Mouse (Mus musculus) lung, embryonic 16.5 days (tissue): ENCODE data around the gene Spats1. TPM values are rescaled to one million over a fixed set of nuclear protein-coding genes. Genes with fewer than 3 reads are reported as not detected.

ENCODE experiments used
- ATAC-seq: fragments of 200-750 bp; cut with Nextera tagmentation; 2 replicates; pipeline ENCODE4 v1.8.0; 2017; ENCODE audit warnings: low read depth, mild to moderate bottlenecking, moderate library complexity
- H3K27ac ChIP-seq: fragments of 300-500 bp; sonication (generic); 2 replicates; pipeline ENCODE4 v1.5.1; 2014; ENCODE audit warnings: mild to moderate bottlenecking, control low read depth, low read length
- H3K27me3 ChIP-seq: fragments of 300-500 bp; sonication (generic); 2 replicates; pipeline ENCODE4 v1.6.1; 2014; ENCODE audit warnings: low read depth, low read length, mixed read lengths; ENCODE audit not compliant: control insufficient read depth, insufficient read depth
- H3K36me3 ChIP-seq: fragments of 300-500 bp; sonication (generic); 2 replicates; pipeline ENCODE4 v1.6.1; 2014; ENCODE audit warnings: low read length; ENCODE audit not compliant: control insufficient read depth, insufficient read depth
- H3K4me1 ChIP-seq: fragments of 300-500 bp; sonication (generic); replicated peaks from 2 replicates; pipeline ENCODE4 v1.6.1; 2014; ENCODE audit warnings: low read length, mixed read lengths; ENCODE audit not compliant: control insufficient read depth, insufficient read depth
- H3K4me2 ChIP-seq: fragments of 300-500 bp; sonication (generic); 2 replicates; pipeline ENCODE4 v1.6.1; 2014; ENCODE audit warnings: low read depth, low read length, control low read depth
- H3K4me3 ChIP-seq: fragments of 300-500 bp; sonication (generic); 2 replicates; pipeline ENCODE4 v1.5.1; 2014; ENCODE audit warnings: mild to moderate bottlenecking, low read length, control low read depth
- H3K9ac ChIP-seq: fragments of 300-500 bp; sonication (generic); 2 replicates; pipeline ENCODE4 v1.6.1; 2014; ENCODE audit warnings: low read length, control low read depth
- H3K9me3 ChIP-seq: fragments of 300-500 bp; sonication (generic); 2 replicates; pipeline ENCODE4 v1.6.1; 2016; ENCODE audit warnings: low read length; ENCODE audit not compliant: control insufficient read depth
- WGBS: fragments of 180-500 bp; shearing (Covaris S2); extraction: QIAGEN DNeasy Blood & Tissue Kit; methylation state at CpG from one replicate; pipeline ENCODE4 v1.1.7; 2014; 5-methylcytosine and 5-hydroxymethylcytosine counted together
- polyA plus RNA-seq: library from polyadenylated mRNA; unstranded; fragments of >200 nt; fragmentation: Nextera tagmentation; extraction: Ambion mirVana; gene quantifications from 2 replicates; pipeline ENCODE4 v1.2.1, GENCODE M21; 2015

The Spats1 gene
- polyA plus RNA-seq, 1 experiment from 2014 or later = 1.2 TPM

DNA sequence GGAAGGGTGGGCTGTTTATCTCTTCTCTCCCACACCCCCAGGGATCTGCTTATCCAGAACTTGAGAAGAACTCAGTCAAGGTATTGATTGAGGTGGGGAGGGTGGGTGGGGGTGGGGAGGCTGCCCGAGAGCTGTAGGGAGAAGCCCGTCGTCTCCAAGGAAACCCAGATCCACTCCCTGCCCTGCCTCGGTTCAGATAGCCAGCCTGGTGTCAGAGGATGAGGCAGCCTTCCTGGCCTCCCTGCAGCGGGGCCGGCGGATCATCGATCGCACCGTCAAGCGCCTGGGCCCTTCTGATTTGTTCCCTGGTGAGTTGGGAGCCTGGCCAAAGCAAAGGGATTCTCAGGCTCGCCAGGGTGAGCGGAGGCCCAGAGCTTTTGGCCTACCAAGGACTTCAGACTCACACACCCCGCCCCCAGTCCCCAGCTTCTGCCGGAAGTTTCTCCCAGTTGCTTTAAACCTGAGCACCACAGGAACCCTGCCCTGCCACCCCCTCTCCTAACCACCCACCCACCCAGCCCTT is 40.0 kb upstream of the Spats1 start:
- no peaks in the 10 kb centered on the region for H3K27me3 ChIP-seq
- ATAC-seq = no peak
- no peak overlapping the region for H3K9ac ChIP-seq
- no peak overlapping the region for H3K4me3 ChIP-seq
- no peak overlapping the region for H3K4me2 ChIP-seq
- H3K36me3 ChIP-seq = no peaks in the 10 kb centered on the region
- WGBS = 43% methylated on average over 15 of the region's 15 CpGs
- no peaks in the 10 kb centered on the region for H3K9me3 ChIP-seq
- no peaks in the 10 kb centered on the region for H3K4me1 ChIP-seq
- H3K27ac ChIP-seq = no peak overlapping the region

GRCm38 (mm10) chr17:45511757-45512156 is 36.5 kb upstream of the Spats1 start:
- no peak for ATAC-seq
- no peaks in the 10 kb centered on the region for H3K27me3 ChIP-seq
- H3K27ac ChIP-seq = no peak overlapping the region
- H3K9ac ChIP-seq = no peak overlapping the region
- H3K9me3 ChIP-seq = no peaks in the 10 kb centered on the region
- peaks cover 4% of the 10 kb centered on the region for H3K4me1 ChIP-seq
- H3K36me3 ChIP-seq = no peaks in the 10 kb centered on the region; the same call in 1 of the 2 replicates
- no peak overlapping the region for H3K4me3 ChIP-seq
- WGBS = 84% methylated on average over 4 of the region's 4 CpGs
- no peak overlapping the region for H3K4me2 ChIP-seq

DNA sequence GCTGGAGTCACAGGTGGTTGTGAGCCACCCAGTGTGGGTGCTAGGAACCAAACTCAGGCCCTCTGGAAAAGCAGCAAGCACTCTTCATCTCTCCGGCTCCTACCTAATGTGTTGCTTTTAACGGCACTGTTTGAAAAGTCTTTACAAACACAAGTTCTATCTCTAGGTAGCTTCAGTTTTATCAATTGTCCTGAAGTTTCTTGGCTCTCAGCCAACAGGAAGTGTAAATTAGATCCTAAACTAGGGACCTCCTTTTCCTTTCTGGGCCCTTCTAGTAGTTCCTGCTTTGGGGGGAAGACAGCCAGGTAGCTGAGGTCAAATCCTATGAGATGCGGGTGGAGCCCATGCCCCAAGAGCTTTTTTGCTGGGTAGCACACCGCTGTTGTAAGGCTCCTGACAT is 35.7 kb upstream of the Spats1 start:
- Histone ChIP-seq H3K27me3 (no peaks in the 10 kb centered on the region), H3K4me2 (no peak overlapping the region), H3K4me3 (no peak overlapping the region), H3K9ac (no peak overlapping the region), H3K4me1 (peaks cover 6% of the 10 kb centered on the region), H3K36me3 (no peaks in the 10 kb centered on the region; the same call in 1 of the 2 replicates), H3K27ac (no peak overlapping the region), H3K9me3 (no peaks in the 10 kb centered on the region)
- ATAC-seq = no peak
- WGBS = 81% methylated on average over 4 of the region's 4 CpGs

DNA sequence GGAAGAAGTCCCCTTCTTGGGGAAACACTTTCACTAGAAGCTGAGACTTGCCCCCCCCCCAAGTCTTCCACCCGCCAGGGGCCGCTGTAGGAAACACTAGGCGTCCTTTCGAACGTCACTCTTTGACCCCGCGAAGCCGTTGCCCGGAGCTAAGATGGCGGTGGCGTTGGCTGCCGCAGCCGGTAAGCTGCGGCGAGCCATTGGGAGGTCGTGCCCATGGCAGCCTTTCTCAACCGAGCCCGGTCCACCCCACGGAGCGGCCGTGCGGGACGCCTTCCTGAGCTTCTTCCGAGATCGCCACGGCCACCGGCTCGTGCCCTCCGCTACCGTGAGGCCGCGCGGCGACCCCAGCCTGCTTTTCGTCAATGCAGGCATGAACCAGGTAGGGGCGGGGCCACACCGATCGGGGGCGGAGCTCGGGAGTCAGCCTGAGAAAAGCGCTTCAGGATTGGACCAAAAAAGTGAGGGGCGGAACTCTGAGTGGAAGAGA is 31.5 kb upstream of the Spats1 start, which contains the start of gene Aars2:
Aars2 (plus strand) TSS at position 142 of the 490 bp plus-strand sequence.
- peak; percentile 95 for ATAC-seq
- no peaks in the 10 kb centered on the region for H3K9me3 ChIP-seq
- peaks cover 6% of the 10 kb centered on the region for H3K4me1 ChIP-seq
- H3K27ac ChIP-seq = peak within 1 kb of the TSS; percentile 81
- WGBS = under 1% methylated on average over 42 of the region's 42 CpGs
- no peaks in the 10 kb centered on the region for H3K27me3 ChIP-seq
- H3K9ac ChIP-seq = peak within 1 kb of the TSS; percentile 88
- H3K4me3 ChIP-seq = peak within 1 kb of the TSS; percentile 90
- no peaks in the 10 kb centered on the region; the same call in 1 of the 2 replicates for H3K36me3 ChIP-seq
- peak within 1 kb of the TSS; percentile 58 for H3K4me2 ChIP-seq

GRCm38 (mm10) chr17:45505941-45506465 is 30.8 kb upstream of the Spats1 start:
- Histone ChIP-seq H3K4me2 (no peak overlapping the region), H3K36me3 (no peaks in the 10 kb centered on the region; the same call in 1 of the 2 replicates), H3K4me1 (peaks cover 6% of the 10 kb centered on the region), H3K27ac (no peak overlapping the region), H3K27me3 (no peaks in the 10 kb centered on the region), H3K9ac (no peak overlapping the region), H3K4me3 (no peak overlapping the region), H3K9me3 (no peaks in the 10 kb centered on the region)
- no peak for ATAC-seq
- 64% methylated on average over 6 of the region's 6 CpGs for WGBS

DNA sequence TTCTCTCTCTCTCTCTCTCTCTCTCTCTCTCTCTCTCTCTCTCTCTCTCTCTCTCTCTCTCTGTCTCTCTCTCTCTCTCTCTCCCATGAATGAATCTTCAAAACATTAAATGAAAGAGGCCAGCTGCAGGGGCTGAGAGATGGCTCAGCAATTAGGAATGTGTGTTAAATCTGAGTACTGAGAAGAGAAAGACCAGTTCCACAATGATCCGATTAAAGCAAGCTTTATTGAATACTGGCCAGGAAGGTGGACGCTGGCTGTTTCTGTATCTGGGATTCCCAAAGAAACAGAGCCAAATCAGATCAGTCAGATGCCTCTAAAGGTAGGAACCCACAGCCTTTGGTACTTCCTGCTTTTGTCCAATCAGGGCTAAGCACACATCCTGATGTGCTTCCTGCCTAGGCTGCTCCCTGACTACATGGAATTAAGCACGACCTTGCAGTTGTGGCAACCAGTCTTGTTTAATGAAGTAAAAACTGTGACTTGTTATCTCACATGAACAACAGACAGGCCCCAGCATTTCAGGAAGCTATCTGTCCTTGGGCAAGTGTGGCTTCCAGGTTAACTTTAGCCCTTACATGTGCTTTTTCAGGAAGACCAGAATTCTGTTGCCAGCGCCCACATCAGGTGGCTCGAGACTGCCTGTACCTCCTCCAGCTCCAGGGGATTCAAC is 28.2 kb upstream of the Spats1 start:
- no peak for ATAC-seq

DNA sequence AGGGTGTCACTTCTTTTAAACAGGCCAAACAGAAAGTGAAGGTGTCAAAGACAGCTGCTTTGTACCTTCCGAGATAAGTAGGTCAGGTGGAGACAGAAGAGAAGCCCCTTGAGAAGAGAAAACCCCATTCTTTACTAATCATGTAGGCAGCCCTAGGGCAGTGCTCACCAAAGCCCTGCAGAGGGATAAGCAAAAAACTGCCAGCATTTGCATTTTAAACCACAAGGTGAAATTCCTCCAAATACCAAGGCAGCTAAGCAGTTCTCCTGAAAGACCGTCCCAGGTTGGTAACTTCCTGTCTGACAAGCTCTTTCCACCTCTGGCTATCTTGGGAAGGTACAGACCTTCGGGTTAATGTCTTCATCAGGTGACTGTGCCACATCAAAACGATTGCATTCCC is 27.1 kb upstream of the Spats1 start:
- Histone ChIP-seq H3K9me3 (no peaks in the 10 kb centered on the region), H3K4me1 (peaks cover 3% of the 10 kb centered on the region), H3K27me3 (no peaks in the 10 kb centered on the region), H3K36me3 (no peaks in the 10 kb centered on the region), H3K27ac (no peak overlapping the region), H3K9ac (no peak overlapping the region), H3K4me2 (no peak overlapping the region), H3K4me3 (no peak overlapping the region)
- ATAC-seq = no peak
- 33% methylated on average over 4 of the region's 4 CpGs for WGBS

More for the DNA sequence above, 28.2 kb upstream of the Spats1 start:
- no peaks in the 10 kb centered on the region for H3K27me3 ChIP-seq
- H3K9me3 ChIP-seq = no peaks in the 10 kb centered on the region
- no peak overlapping the region for H3K9ac ChIP-seq
- peaks cover 6% of the 10 kb centered on the region for H3K4me1 ChIP-seq
- no peak overlapping the region for H3K4me3 ChIP-seq
- H3K36me3 ChIP-seq = no peaks in the 10 kb centered on the region
- peak overlapping the region; percentile 5; the same call in 1 of the 2 replicates for H3K27ac ChIP-seq
- WGBS = 39% methylated on average over 5 of the region's 5 CpGs
- H3K4me2 ChIP-seq = no peak overlapping the region

DNA sequence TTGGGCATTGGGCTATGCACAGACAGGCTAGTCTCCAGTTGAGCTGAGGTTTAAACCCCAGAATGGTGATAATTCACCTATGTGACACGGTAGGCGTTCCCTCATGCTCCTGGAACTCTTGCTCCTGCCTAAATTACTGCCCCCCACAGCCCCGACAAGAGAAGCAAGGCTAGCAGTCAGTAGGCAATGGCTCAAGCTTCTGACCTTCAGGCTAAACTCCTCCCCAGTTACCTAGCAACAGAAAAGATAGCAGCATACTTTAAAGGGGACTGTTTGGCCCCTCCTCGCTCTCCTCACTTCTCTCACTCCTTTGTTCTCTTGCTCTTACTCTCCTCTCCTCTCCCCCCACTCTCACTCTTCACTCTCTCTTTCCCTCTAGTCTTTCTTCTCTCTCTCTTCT is 25.8 kb upstream of the Spats1 start:
- H3K27ac ChIP-seq = no peak overlapping the region
- WGBS = 30% methylated on average over 4 of the region's 4 CpGs
- H3K4me1 ChIP-seq = no peaks in the 10 kb centered on the region
- no peak for ATAC-seq
- H3K36me3 ChIP-seq = no peaks in the 10 kb centered on the region
- H3K9ac ChIP-seq = no peak overlapping the region
- no peak overlapping the region for H3K4me2 ChIP-seq
- no peaks in the 10 kb centered on the region for H3K9me3 ChIP-seq
- no peaks in the 10 kb centered on the region for H3K27me3 ChIP-seq
- H3K4me3 ChIP-seq = no peak overlapping the region

DNA sequence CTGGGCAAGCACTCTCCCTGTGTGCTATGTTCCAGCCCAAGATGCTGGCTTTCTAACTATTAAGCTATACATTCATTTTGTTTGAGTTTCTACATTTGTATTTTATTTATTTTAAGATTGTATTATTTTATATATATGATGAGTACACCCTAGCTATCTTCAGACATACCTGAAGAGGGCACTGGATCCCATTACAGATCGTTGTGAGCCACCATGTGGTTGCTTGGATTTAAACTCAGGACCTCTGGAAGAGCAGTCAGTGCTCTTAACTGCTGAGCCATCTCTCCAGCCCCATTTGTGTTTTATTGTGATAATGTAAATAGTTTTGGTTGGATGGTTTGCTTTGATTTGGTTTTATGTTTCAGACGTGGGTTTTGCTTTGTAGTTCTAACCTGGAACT is 24.3 kb upstream of the Spats1 start:
- WGBS = 24% methylated on average over 2 of the region's 2 CpGs

More for the DNA sequence above, 24.3 kb upstream of the Spats1 start:
- Histone ChIP-seq H3K36me3 (no peaks in the 10 kb centered on the region), H3K9me3 (no peaks in the 10 kb centered on the region), H3K9ac (no peak overlapping the region), H3K4me1 (no peaks in the 10 kb centered on the region), H3K27ac (no peak overlapping the region), H3K4me2 (no peak overlapping the region), H3K4me3 (no peak overlapping the region), H3K27me3 (no peaks in the 10 kb centered on the region)
- no peak for ATAC-seq
